ENCODE assay signal across 12 mouse cellular contexts in the genomic region with DNA sequence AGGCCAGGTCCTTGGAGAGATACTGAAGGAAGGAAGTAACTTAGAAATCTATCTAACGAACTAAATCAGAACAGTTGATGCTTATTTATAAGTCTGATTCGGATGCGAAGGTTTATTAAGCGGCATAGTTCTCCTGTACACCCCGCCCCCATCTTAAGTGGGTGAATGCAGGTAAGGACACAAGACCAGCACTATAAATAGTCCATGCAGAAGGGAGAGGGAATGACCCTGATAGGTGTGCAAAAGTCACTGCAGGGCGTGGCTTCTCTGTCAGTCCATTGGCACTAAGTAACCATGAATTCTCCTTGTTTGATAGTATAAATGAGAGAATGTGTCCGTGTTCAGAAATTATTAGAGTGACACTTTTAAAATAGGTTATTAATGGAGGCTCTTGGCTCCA.
DNase-seq lines count a peak whose midpoint lies in the region; ATAC-seq and TF ChIP-seq lines count a peak whose summit lies in the region.
"Had no signal": no experiment of that assay in that cellular context is flagged by ENCODE, and none has a peak within 500 bp of the region (broad histone marks: within the 10 kb centered on the region; RNA-seq: fewer than 3 reads in every experiment).

No protein-coding gene starts in this region.

- H3K9me3 ChIP-seq in kidney, embryonic 15.5 days (replicated peaks), result no peaks in the 10 kb centered on the region
- H3K9me3 ChIP-seq in intestine, embryonic 15.5 days, result no peaks in the 10 kb centered on the region
- no peaks in the 10 kb centered on the region for H3K9me3 ChIP-seq in liver, embryonic 12.5 days (replicated peaks)
- no peaks in the 10 kb centered on the region for H3K9me3 ChIP-seq in midbrain, postnatal 0 days (ENCODE audit: low read length)

- WGBS in kidney, embryonic 15.5 days, result 71% methylated on average over 7 of the region's 7 CpGs
- 69% methylated on average over 7 of the region's 7 CpGs for WGBS in intestine, embryonic 15.5 days
- WGBS in liver, embryonic 12.5 days (ENCODE audit: insufficient replicate concordance), result 76% methylated on average over 7 of the region's 7 CpGs
- 64% methylated on average over 7 of the region's 7 CpGs for WGBS in midbrain, postnatal 0 days

- H3K27me3 ChIP-seq in kidney, embryonic 15.5 days, result no peaks in the 10 kb centered on the region
- H3K27me3 ChIP-seq in intestine, embryonic 15.5 days (replicated peaks), result no peaks in the 10 kb centered on the region
- H3K27me3 ChIP-seq in liver, embryonic 12.5 days (replicated peaks), result no peaks in the 10 kb centered on the region
- no peaks in the 10 kb centered on the region for H3K27me3 ChIP-seq in midbrain, postnatal 0 days (ENCODE audit: insufficient read depth, low read length)

- no peak for ATAC-seq in kidney, embryonic 15.5 days (replicated peaks; ENCODE audit: low FRiP score)
- ATAC-seq in intestine, embryonic 15.5 days, result peak; percentile 76
- ATAC-seq in liver, embryonic 12.5 days, result no peak
- ATAC-seq in midbrain, postnatal 0 days (ENCODE audit: low FRiP score), result no peak

- peaks cover 49% of the 10 kb centered on the region for H3K36me3 ChIP-seq in kidney, embryonic 15.5 days
- peaks cover 17% of the 10 kb centered on the region; the same call in 1 of the 2 replicates for H3K36me3 ChIP-seq in intestine, embryonic 15.5 days
- peaks cover 36% of the 10 kb centered on the region for H3K36me3 ChIP-seq in liver, embryonic 12.5 days
- no peaks in the 10 kb centered on the region for H3K36me3 ChIP-seq in midbrain, postnatal 0 days (ENCODE audit: insufficient read depth, low read length)

- peak overlapping the region; percentile 88 for H3K27ac ChIP-seq in kidney, embryonic 15.5 days
- H3K27ac ChIP-seq in intestine, embryonic 15.5 days, result peak overlapping the region; percentile 91
- H3K27ac ChIP-seq in liver, embryonic 12.5 days, result peak overlapping the region; percentile 65
- 0 out of 2 replicates have a peak overlapping the region, but pooled peaks have one; percentile 38 for H3K27ac ChIP-seq in midbrain, postnatal 0 days (ENCODE audit: low read depth, low read length)

- no peak overlapping the region for H3K9ac ChIP-seq in kidney, embryonic 15.5 days
- H3K9ac ChIP-seq in intestine, embryonic 15.5 days, result no peak overlapping the region
- no peak overlapping the region for H3K9ac ChIP-seq in liver, embryonic 12.5 days
- H3K9ac ChIP-seq in midbrain, postnatal 0 days (replicated peaks; ENCODE audit: low read length, poor library complexity, severe bottlenecking), result no peak overlapping the region

- DNase-seq in kidney, adult 9 months, result no peak
- no peak for DNase-seq in midbrain, postnatal 0 days (ENCODE audit: low spot score)
- DNase-seq in thymus, postnatal 14 days, result no peak
- DNase-seq in Muller cell, postnatal 12 days (ENCODE audit: inconsistent ontology term), result no peak
- DNase-seq: cerebellum, adult 9-11 months; heart, adult 18-20 months; layer of hippocampus, postnatal 36 days; thymus, postnatal 36 days had no signal

- TF ChIP-seq CTCF in midbrain, postnatal 0 days (IDR thresholded peaks at IDR 0.05), result no peak

- no peak overlapping the region for H3K4me3 ChIP-seq in kidney, embryonic 15.5 days (replicated peaks)
- H3K4me3 ChIP-seq in intestine, embryonic 15.5 days (replicated peaks), result no peak overlapping the region
- H3K4me3 ChIP-seq in liver, embryonic 12.5 days, result no peak overlapping the region
- H3K4me3 ChIP-seq in midbrain, postnatal 0 days (ENCODE audit: low read depth, low read length), result no peak overlapping the region
- H3K4me3 ChIP-seq: myocyte had no signal

- H3K4me1 ChIP-seq in kidney, embryonic 15.5 days, result peaks cover 50% of the 10 kb centered on the region
- peaks cover 14% of the 10 kb centered on the region for H3K4me1 ChIP-seq in intestine, embryonic 15.5 days (replicated peaks)
- H3K4me1 ChIP-seq in liver, embryonic 12.5 days, result peaks cover 9% of the 10 kb centered on the region
- H3K4me1 ChIP-seq in midbrain, postnatal 0 days (ENCODE audit: insufficient read depth, low read length), result 0 out of 2 replicates have a peak, but pooled peaks cover 8% of the 10 kb centered on the region

- H3K4me2 ChIP-seq in kidney, embryonic 15.5 days, result no peak overlapping the region
- H3K4me2 ChIP-seq in intestine, embryonic 15.5 days (replicated peaks), result peak overlapping the region; percentile 27
- H3K4me2 ChIP-seq in liver, embryonic 12.5 days, result no peak overlapping the region
- H3K4me2 ChIP-seq in midbrain, postnatal 0 days (ENCODE audit: low read depth, low read length, poor library complexity, severe bottlenecking), result no peak overlapping the region

Comparison
In these comparisons a context has a peak if more than half of its experiments do, and no peak if none do; other contexts are left out.
1. H3K27ac ChIP-seq: peak in every context shown above with its lines; median percentile 91 in intestine, embryonic 15.5 days; 88 in kidney, embryonic 15.5 days; 65 in liver, embryonic 12.5 days; 38 in midbrain, postnatal 0 days.